Mouse (Mus musculus) brain, embryonic 14.5 days (tissue): Measurements from ENCODE around the gene Synpr. TPM values are rescaled to one million over a fixed set of nuclear protein-coding genes. Genes with fewer than 3 reads are reported as not detected.

Experiments
- DNase-seq: peaks from one replicate; pipeline ENCODE4 v3.0.0-alpha.2; 2011; ENCODE audit warnings: low read depth
- CTCF ChIP-seq: fragments of 200-500 bp; IDR thresholded peaks from 2 replicates; pipeline ENCODE4 v1.5.1; 2012; ENCODE audit warnings: inconsistent platforms, mild to moderate bottlenecking, moderate library complexity, borderline replicate concordance; ENCODE audit not compliant: insufficient read depth, insufficient read length; ENCODE audit errors: extremely low read depth
- POLR2A ChIP-seq: fragments of 200-500 bp; IDR thresholded peaks from 2 replicates; pipeline ENCODE4 v1.6.1; 2012; ENCODE audit warnings: mild to moderate bottlenecking, inconsistent platforms, borderline replicate concordance; ENCODE audit not compliant: poor library complexity, insufficient read depth, insufficient read length, severe bottlenecking; ENCODE audit errors: extremely low read depth
- polyA plus RNA-seq: library from polyadenylated mRNA; depleted of rRNA; stranded (reverse); fragments of >200 nt; gene quantifications from 2 replicates; pipeline ENCODE4 v1.2.3, GENCODE M21; 2012

Gene Synpr
- polyA plus RNA-seq, 1 experiment: 25.2 TPM

GRCm38 (mm10) chr14:13518608-13519139, 234.1 kb downstream of the Synpr start:
- no peak for TF ChIP-seq POLR2A
- TF ChIP-seq CTCF: no peak
- DNase-seq: peak; percentile 66

- DNase-seq: peak; percentile 82
- TF ChIP-seq POLR2A: no peak
- no peak for TF ChIP-seq CTCF
These were observed 234.8 kb downstream of the Synpr start for GRCm38 (mm10) chr14:13519239-13520011.

GRCm38 (mm10) chr14:13547746-13548145, 263.2 kb downstream of the Synpr start:
- no peak for TF ChIP-seq CTCF
- no peak for DNase-seq

- DNase-seq: no peak
- no peak for TF ChIP-seq CTCF
- TF ChIP-seq POLR2A: no peak
These were observed 266.6 kb downstream of the Synpr start for GRCm38 (mm10) chr14:13551209-13551608.

- TF ChIP-seq CTCF (no peak), POLR2A (no peak)
- no peak for DNase-seq
These were observed 269.2 kb downstream of the Synpr start for GRCm38 (mm10) chr14:13553616-13554370.

- TF ChIP-seq POLR2A (no peak), CTCF (no peak)
- peak; percentile 4 for DNase-seq
These were observed 270.1 kb downstream of the Synpr start for GRCm38 (mm10) chr14:13554631-13555030.

- no peak for TF ChIP-seq CTCF
- TF ChIP-seq POLR2A: no peak
- peak; percentile 17 for DNase-seq
These were observed 273.5 kb downstream of the Synpr start for GRCm38 (mm10) chr14:13558117-13558516.

GRCm38 (mm10) chr14:13567250-13567649, 282.7 kb downstream of the Synpr start:
- TF ChIP-seq CTCF (no peak), POLR2A (no peak)
- DNase-seq: no peak

- no peak for TF ChIP-seq CTCF
- no peak for TF ChIP-seq POLR2A
- no peak for DNase-seq
These were observed 283.4 kb downstream of the Synpr start for GRCm38 (mm10) chr14:13567996-13568395.

GRCm38 (mm10) chr14:13571941-13572340, 287.4 kb downstream of the Synpr start:
- TF ChIP-seq CTCF: no peak
- TF ChIP-seq POLR2A: no peak
- DNase-seq: no peak

GRCm38 (mm10) chr14:13572530-13572929, 287.9 kb downstream of the Synpr start:
- DNase-seq: no peak
- no peak for TF ChIP-seq POLR2A
- no peak for TF ChIP-seq CTCF

GRCm38 (mm10) chr14:13578101-13578500, 293.5 kb downstream of the Synpr start:
- TF ChIP-seq POLR2A (no peak), CTCF (no peak)
- DNase-seq: no peak

GRCm38 (mm10) chr14:13578744-13579143, 294.2 kb downstream of the Synpr start:
- TF ChIP-seq CTCF (no peak), POLR2A (no peak)
- no peak for DNase-seq
